Mouse (Mus musculus): Measurements from ENCODE around the gene H2-DMb2.

- no peak for TF ChIP-seq CTCF (conservative IDR thresholded peaks at IDR 0.05; ENCODE audit: low read length)
- TF ChIP-seq NANOG (IDR thresholded peaks at IDR 0.05; ENCODE audit: borderline replicate concordance, low read length): no peak
- no peak for TF ChIP-seq POU5F1 (IDR thresholded peaks at IDR 0.05; ENCODE audit: borderline replicate concordance, low read length)
These were observed 9.8 kb downstream of the H2-DMb2 start, which contains the start of gene H2-DMb1 for GRCm38 (mm10) chr17:34152923-34153322.
